Mouse (Mus musculus): ENCODE results near the gene Vmn2r72. TPM values are rescaled to one million over a fixed set of nuclear protein-coding genes. Genes with fewer than 3 reads are reported as not detected.

Gene Vmn2r72
- not detected in 2 replicates for polyA plus RNA-seq (2015; fragmentation: Nextera tagmentation; extraction: Ambion mirVana)

GRCm38 (mm10) chr7:85754997-85755396, at the start of gene Vmn2r72:
Gene Vmn2r72 (minus strand): TSS chr7:85755097.

Other genes with a start within 250 kb of the Vmn2r72 start
- gene Vmn2r71, start 192.0 kb downstream of the Vmn2r72 start, polyA plus RNA-seq (2015; fragmentation: Nextera tagmentation; extraction: Ambion mirVana) = not detected in 2 replicates
- not detected in 2 replicates for gene Vmn2r70, start 185.9 kb downstream of the Vmn2r72 start, polyA plus RNA-seq (2015; fragmentation: Nextera tagmentation; extraction: Ambion mirVana)
- gene Vmn2r73, start 121.2 kb upstream of the Vmn2r72 start, polyA plus RNA-seq (2015; fragmentation: Nextera tagmentation; extraction: Ambion mirVana) = not detected in 2 replicates
- not detected in 2 replicates for gene Vmn2r74, start 206.5 kb upstream of the Vmn2r72 start, polyA plus RNA-seq (2015; fragmentation: Nextera tagmentation; extraction: Ambion mirVana)